Mouse (Mus musculus) T-helper 17 cell (primary cell): ENCODE measurements around the gene Olfr91.

Experiments used
- in situ Hi-C, 2 experiments: fragments of 300-600 bp; cut with MboI, MseI; formaldehyde crosslinking; loops; 1 replicate in 1 of 2; 2 replicates in 1 of 2; pipeline ENCODE4 v1.15.1; 2025; ENCODE audit warnings: high pct_unique_total_duplicates in 2 of 2

Gene Olfr91

DNA sequence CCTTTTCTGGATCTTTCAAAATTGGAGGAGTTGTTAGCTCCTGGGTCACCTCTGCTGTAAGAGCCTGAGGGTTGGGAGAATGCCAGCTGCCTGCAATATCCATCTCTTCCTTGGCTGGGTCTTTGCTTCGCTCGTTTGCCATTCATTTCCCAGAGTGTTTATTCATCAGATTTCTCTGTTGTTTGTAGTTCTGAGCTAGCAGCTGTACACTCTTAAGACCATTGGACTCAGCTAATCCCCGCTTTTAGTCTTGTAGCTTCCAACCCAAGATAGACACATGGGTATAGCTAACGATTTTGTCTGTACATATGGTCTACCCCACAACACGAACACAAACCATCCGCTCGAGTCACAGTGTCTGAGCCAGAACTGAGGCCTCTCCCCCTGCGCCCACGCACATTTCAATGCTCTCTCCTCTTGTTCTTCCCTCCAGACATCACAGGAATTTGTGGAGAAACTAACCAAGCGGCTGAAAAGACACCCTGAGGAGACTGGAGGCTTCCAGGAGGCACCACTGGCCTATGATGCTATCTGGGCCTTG is 35.9 kb downstream of the Olfr91 start:
- in situ Hi-C loops, result no loop called here

DNA sequence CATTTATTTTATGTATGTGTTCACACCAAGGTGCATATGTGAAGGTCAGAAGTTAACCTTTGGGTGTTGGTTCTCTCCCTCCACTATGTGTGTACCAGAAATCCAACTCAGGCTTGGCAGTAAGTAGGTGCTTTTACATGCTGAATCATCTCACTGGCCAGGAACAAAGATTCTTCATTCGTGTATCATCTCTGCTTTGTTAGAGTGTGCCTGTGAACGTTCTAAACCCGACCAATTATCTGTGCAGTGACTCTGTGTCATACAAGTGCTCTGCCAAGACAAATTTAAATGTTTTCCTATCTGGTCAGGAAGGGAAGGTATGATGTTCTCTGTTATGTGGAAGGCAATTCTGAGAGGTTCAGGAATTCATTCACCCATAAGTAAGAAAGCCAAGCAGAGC is 36.6 kb downstream of the Olfr91 start:
- in situ Hi-C loops, result no loop called here

DNA sequence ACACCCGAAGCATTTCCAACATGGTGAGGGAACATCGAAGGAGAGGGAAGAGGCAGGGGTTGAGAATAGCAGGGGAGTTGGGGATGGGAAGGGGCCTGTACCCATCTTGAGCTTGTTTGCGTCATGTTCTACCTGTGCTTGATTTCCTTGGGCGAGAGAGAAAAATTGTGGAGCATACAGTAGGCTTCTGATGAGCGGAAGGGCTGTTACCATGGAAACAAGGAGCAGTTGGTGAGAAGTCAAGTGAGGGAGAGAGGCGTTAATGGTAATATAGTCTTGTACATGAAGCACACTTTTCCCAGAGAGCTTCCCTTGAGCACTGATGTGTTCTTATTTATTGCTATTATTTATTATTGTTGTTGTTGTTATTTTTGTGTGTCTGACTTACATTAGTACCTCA is 41.1 kb downstream of the Olfr91 start:
- in situ Hi-C loops, result no loop called here

DNA sequence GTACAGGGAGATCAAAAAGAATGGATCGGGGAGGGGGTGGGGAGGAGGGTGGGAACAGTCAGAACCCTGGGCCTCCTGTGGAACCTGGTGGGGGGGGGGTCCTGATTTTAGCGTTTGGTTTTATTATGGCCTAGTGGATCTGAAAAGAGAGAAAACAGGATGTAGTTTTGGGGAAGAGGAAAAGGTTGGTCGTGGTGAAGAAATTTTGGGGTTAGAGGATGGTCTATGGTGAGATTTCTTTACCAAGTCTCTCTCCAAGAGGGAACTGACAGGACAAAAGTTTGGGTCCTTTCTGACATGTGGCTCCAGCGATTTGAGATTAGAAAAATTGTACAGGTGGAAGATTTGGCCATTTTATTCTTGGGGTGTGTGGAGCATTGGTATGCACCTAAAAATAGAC is 46.3 kb downstream of the Olfr91 start:
- in situ Hi-C loops, result loop anchor here in 1 of 2 experiments (5.0 kb wide), 1 partner anchor 214 kb away; the partner anchor contains the start of gene Trim26

DNA sequence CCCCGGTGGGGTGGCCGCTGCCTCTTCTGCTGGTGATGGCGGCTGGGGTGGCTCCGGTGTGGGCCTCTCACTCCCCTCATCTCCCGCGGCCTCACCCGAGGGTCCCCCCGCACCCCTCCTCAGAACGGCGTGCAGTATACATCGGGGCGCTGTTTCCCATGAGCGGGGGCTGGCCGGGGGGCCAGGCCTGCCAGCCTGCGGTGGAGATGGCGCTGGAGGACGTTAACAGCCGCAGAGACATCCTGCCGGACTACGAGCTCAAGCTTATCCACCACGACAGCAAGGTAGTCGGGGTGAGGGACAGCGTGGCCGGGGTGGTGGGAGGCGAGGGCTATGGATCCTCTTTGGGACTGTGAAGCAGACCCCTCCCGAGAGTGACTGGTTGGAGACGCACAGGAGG is 47.2 kb downstream of the Olfr91 start:
- in situ Hi-C loops, result loop anchor here in 1 of 2 experiments (5.0 kb wide), 1 partner anchor 214 kb away; the partner anchor contains the start of gene Trim26

DNA sequence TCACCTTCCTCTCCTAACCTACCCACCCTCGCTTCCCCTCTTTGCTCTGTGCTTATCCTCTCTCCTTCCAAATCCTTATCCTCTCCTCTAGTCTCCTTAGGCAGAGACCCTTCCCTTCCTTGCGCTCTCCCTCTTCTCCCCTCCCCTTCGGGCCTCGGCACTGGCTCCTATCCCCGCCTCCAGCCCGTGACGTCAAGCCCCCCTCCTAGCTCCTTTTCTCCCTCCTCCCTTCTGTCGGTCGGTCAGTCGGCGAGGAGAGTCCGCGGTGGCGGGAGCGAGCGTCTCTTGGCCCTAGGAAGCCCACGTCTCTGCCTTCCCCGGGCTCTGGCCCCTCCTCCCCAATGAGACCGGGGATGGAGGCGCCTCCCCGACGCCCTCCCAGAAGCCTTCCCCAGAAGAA is 47.7 kb downstream of the Olfr91 start:
- in situ Hi-C loops, result loop anchor here in 1 of 2 experiments (5.0 kb wide), 1 partner anchor 213 kb away; the partner anchor contains the start of gene Trim26

DNA sequence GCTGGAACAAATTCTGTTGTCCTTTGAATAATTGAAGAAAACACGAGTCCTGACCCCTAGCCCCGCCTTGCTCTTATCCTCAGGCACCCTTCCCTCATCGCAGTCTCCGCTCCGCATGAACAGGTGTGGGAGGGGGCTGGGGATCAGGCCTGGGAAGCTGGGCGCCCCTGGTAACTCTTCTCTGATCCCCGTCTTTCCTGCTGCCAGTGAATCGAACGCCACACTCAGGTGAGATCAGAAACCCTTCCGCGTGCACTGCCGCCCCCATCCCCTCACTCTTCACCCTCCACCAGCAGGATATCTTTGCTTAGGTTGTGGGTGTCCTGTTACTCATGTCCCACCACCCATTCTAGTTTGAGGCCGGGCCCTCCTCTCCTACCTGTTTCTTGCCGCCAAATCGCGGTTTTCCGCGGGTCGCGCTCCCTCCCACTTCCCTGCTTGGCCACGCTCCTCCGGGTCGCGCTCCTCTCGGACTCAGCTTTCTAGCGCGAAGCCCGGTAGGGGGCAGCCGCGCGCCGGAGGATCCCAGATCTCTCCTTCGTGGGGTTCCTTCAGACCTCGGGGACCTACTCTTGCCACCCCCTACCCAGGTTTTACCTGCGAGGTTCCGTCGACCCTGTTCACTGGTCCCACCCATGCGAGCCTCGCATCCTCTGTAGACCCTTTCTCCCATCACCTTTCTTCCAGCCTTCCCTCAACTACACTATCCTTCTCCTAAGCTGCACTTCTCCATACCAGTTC is 48.3 kb downstream of the Olfr91 start:
- in situ Hi-C loops, result loop anchor here in 1 of 2 experiments (5.0 kb wide), 2 partner anchors 82 to 212 kb away; partner anchors contain the start of gene Trim26

DNA sequence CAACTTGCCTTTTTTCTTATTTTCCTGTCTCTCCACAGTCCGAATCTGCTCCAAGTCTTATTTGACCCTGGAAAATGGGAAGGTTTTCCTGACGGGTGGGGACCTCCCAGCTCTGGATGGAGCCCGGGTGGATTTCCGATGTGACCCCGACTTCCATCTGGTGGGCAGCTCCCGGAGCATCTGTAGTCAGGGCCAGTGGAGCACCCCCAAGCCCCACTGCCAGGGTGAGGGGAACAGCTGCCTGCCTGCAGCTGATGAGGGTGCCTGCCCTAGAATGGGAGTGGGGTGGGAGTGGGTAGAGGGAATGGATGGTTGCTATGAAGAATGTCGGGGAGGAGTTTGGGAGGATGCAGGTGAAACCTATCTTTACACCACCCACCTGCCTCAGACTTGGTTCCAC is 49.7 kb downstream of the Olfr91 start:
- in situ Hi-C loops, result loop anchor here in 1 of 2 experiments (5.0 kb wide), 1 partner anchor 81 kb away; no protein-coding TSS in a partner anchor

DNA sequence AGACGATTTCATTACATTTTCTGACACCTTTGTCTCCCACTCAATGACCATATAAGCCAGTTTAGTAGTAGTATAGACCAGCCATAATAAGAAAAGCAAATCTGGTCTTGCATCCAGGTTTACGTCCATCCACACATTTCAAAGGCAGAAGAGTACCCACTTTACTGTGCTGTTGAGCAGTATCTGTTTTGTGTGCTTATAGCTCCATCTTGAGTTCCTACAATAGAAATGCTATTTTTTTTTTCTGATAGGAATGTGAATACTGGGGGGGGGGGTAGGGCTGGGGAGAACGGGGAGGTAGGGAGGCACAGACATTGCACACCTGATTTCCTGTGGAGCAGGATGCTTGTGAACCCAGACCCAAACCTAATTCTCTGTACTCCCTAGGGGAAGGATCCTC is 50.1 kb downstream of the Olfr91 start:
- in situ Hi-C loops, result loop anchor here in 1 of 2 experiments (5.0 kb wide), 1 partner anchor 81 kb away; no protein-coding TSS in a partner anchor

DNA sequence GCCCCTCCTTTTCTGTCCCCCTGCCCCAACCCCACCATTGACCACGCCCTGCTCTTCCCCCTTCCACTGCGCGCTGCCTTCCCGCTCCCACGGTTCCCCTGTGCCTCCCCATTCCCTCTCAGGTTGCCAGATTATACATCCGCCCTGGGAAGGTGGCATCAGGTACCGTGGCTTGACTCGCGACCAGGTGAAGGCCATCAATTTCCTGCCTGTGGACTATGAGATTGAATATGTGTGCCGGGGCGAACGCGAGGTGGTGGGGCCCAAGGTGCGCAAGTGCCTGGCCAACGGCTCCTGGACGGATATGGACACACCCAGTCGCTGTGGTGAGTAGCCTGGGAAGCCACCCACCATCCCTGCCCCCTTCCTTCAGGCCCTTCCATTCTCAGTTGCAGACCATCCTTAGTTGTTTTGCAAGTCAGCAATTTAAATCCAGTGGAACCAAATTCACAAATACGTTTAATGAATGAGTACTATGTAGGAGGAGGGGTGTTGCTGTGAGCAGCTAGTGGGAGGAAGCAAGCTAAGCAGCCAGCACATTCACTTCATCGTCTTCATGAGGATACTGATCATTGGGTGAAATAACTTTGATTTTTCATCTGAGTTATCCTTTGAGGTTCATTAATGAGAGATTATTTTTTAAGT is 50.6 kb downstream of the Olfr91 start:
- in situ Hi-C loops, result loop anchor here in 1 of 2 experiments (5.0 kb wide), 1 partner anchor 80 kb away; no protein-coding TSS in a partner anchor

DNA sequence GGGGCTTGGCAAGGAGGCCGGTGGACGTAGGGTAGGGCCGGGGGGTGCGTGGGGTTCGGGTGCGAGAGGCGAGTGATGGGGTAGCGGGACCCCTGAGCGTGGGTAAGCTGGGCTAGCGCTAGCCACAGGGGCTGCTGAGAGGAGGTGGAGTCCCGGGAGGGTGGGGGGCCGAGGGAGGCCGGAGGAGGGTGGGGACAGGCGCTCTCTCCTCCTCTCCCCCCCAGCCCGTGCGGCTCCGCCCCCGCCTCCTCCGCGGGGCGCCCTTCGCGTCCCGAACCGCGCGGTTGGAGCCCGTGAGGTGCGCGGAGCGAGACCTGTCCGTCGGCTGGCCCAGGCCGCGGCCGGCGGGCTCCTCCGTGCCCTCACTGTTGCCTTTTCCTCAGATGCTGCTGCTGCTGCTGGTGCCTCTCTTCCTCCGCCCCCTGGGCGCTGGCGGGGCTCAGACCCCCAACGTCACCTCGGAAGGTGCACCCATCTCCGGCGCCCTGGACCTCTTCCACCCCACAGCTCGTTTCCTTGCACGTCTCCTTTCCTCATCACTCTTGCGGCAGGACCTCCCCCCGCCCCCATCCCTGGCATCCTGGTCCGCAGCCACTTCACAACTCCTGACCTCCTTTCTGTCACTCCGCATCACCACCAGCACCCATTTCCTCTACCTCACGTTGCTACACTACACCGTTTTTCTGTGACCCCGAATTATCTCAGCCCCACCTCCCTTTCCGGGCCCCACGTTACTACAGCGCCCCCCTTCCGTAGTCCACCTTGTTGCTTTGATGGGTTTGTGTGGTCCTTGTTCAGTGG is 51.6 kb downstream of the Olfr91 start:
- in situ Hi-C loops, result loop anchor here in 1 of 2 experiments (5.0 kb wide), 1 partner anchor 79 kb away; no protein-coding TSS in a partner anchor

DNA sequence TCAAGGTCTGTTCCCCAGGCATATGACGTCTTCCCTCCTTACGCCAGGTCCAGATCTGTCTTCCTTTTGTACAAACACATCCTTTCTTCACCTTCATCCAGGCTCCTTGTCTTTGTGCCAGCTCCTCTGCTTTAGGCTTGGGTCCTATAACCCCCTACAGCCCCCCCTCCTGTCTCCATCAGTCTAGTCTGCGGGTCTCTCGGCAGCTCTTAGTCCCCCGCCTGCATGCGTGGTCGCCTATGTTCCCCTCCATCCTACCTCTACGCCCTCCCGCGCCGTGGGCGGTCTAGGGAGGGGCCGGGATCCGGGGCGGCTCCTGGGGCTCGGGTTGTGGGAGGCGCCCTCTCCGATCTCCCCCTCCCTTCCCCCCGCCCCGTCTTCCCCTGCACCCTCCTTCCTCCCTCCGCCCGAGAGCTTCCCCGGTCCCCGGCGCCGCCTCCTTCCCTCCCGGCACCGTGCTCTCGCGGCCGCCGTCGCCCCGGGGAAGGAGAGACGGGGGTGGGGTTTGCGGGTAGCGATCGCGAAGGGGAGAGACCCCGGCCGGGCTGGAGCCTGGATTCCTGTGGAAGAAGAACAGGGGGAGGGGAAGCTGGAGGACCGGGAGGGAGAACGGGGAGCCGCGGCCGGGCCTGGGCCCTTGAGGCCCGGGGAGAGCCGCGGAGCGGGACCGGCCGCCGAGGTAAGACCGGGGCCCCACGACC is 52.3 kb downstream of the Olfr91 start, which contains the start of gene Gabbr1:
Gene Gabbr1, plus strand, starts transcription at position 356 of the 701 bp plus-strand sequence.
- in situ Hi-C loops, result loop anchor here in 1 of 2 experiments (5.0 kb wide), 1 partner anchor 78 kb away; no protein-coding TSS in a partner anchor

DNA sequence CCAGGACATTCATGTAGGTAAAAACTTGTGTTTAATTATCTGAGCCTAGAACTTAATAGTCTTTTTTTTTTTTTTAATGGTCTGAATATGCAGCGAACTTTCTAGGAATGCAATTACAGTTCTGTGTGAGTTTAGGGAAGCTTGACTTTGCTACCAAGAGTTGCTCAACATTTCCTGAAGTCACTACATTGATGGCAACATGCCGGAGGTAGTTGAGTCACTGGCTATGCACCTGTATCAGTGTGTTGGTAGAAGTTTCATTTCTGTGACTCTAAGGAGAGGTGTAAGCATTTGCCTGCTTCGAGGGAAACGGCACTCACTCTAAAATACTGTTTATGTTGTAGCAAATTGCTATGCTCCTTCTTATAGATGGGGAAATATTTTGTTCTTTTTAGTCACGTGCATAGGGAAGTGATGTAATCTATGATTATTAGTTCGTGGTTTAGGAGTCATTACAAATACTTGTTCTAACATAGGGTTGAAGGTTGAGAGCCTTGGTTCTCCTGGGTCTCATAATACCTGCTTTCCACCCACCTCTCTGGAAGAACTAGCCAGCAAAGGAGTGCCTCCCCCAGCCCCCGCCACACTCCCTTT is 53.3 kb downstream of the Olfr91 start:
- in situ Hi-C loops, result loop anchor here in 1 of 2 experiments (5.0 kb wide), 1 partner anchor 77 kb away; no protein-coding TSS in a partner anchor
